Mouse (Mus musculus) thymus, adult 2 months (tissue): ENCODE results near the gene Maml2.

Experiments
- CTCF ChIP-seq: fragments of 200-500 bp; IDR thresholded peaks from 2 replicates; pipeline ENCODE4 v1.5.1; 2012; ENCODE audit warnings: mild to moderate bottlenecking, control low read depth, low read length, moderate library complexity, borderline replicate concordance; ENCODE audit not compliant: control insufficient read depth, poor library complexity, insufficient read depth; ENCODE audit errors: extremely low read depth
- POLR2A ChIP-seq: fragments of 200-500 bp; IDR thresholded peaks from 2 replicates; pipeline ENCODE4 v1.6.1; 2012; ENCODE audit warnings: mild to moderate bottlenecking, low read length, control low read depth, moderate library complexity; ENCODE audit not compliant: control insufficient read depth, poor library complexity, insufficient read depth; ENCODE audit errors: extremely low read depth

- no peak for TF ChIP-seq POLR2A
- TF ChIP-seq CTCF, result no peak
Observed at GRCm38 (mm10) chr9:13440911-13441310, 143.2 kb downstream of the Maml2 start.
